Mouse (Mus musculus) olfactory bulb, adult 2 months (tissue): ENCODE results near the gene Mrps21.
"Not testable (repeated sequence)": the region's sequence is repeated elsewhere in the genome, so short reads cannot be mapped to it uniquely, and the experiment has no call there.

Source experiments
- CTCF ChIP-seq: fragments of 200-500 bp; IDR thresholded peaks from 2 replicates; pipeline ENCODE4 v1.5.1; 2012; ENCODE audit warnings: low read depth, mild to moderate bottlenecking, low read length, moderate library complexity; ENCODE audit not compliant: insufficient read depth
- POLR2A ChIP-seq: fragments of 200-500 bp; IDR thresholded peaks from 2 replicates; pipeline ENCODE4 v1.6.1; 2012; ENCODE audit warnings: mild to moderate bottlenecking, low read depth, low read length, moderate library complexity; ENCODE audit not compliant: insufficient read depth

- TF ChIP-seq CTCF, POLR2A: not testable (repeated sequence)
Measured at GRCm38 (mm10) chr3:95857050-95857449, 14.3 kb downstream of the Mrps21 start.
